Mouse (Mus musculus): Measurements from ENCODE around the gene Grasp.

The Grasp gene

GRCm38 (mm10) chr15:101247155-101247498 lies 23.1 kb downstream of the Grasp start:
- peak; percentile 68 for DNase-seq (ENCODE audit: low read depth, low spot score)

- no peak for DNase-seq (ENCODE audit: low read depth, low spot score)
Observed at GRCm38 (mm10) chr15:101248029-101248710, 24.2 kb downstream of the Grasp start.

GRCm38 (mm10) chr15:101250220-101250800 lies 26.3 kb downstream of the Grasp start:
- DNase-seq (ENCODE audit: low read depth, low spot score): peak; percentile 54

GRCm38 (mm10) chr15:101251930-101252329 lies 27.9 kb downstream of the Grasp start:
- no peak for DNase-seq (ENCODE audit: low read depth, low spot score)

GRCm38 (mm10) chr15:101252614-101253013 lies 28.6 kb downstream of the Grasp start:
- DNase-seq (ENCODE audit: low read depth, low spot score): peak; percentile 54

GRCm38 (mm10) chr15:101253563-101253885 lies 29.5 kb downstream of the Grasp start:
- no peak for DNase-seq (ENCODE audit: low read depth, low spot score)

- peak; percentile 95 for DNase-seq (ENCODE audit: low read depth, low spot score)
Observed at GRCm38 (mm10) chr15:101253886-101254795, 30.2 kb downstream of the Grasp start, which contains the start of gene Nr4a1. Gene Nr4a1 (plus strand): TSS chr15:101254269.

- peak; percentile 60 for DNase-seq (ENCODE audit: low read depth, low spot score)
Observed at GRCm38 (mm10) chr15:101255842-101256462, 32.0 kb downstream of the Grasp start.

GRCm38 (mm10) chr15:101256463-101257206 lies 32.6 kb downstream of the Grasp start:
- no peak for DNase-seq (ENCODE audit: low read depth, low spot score)

GRCm38 (mm10) chr15:101258420-101258819 lies 34.4 kb downstream of the Grasp start:
- peak; percentile 91 for DNase-seq (ENCODE audit: low read depth, low spot score)

GRCm38 (mm10) chr15:101259922-101260321 lies 35.9 kb downstream of the Grasp start:
- DNase-seq (ENCODE audit: low read depth, low spot score): no peak

- no peak for DNase-seq (ENCODE audit: low read depth, low spot score)
Observed at GRCm38 (mm10) chr15:101260387-101260786, 36.4 kb downstream of the Grasp start.

- no peak for DNase-seq (ENCODE audit: low read depth, low spot score)
Observed at GRCm38 (mm10) chr15:101260874-101261622, 37.1 kb downstream of the Grasp start.

GRCm38 (mm10) chr15:101262502-101262901 lies 38.5 kb downstream of the Grasp start:
- DNase-seq (ENCODE audit: low read depth, low spot score): no peak

GRCm38 (mm10) chr15:101266132-101266963 lies 42.4 kb downstream of the Grasp start:
- peak; percentile 99 for DNase-seq (ENCODE audit: low read depth, low spot score)

- peak; percentile 77 for DNase-seq (ENCODE audit: low read depth, low spot score)
Observed at GRCm38 (mm10) chr15:101267053-101268032, 43.4 kb downstream of the Grasp start.

GRCm38 (mm10) chr15:101270101-101270820 lies 46.3 kb downstream of the Grasp start:
- no peak for DNase-seq (ENCODE audit: low read depth, low spot score)

GRCm38 (mm10) chr15:101271107-101271506 lies 47.1 kb downstream of the Grasp start:
- no peak for DNase-seq (ENCODE audit: low read depth, low spot score)
